ENCODE assay signal across 21 mouse cellular contexts in the genomic region with DNA sequence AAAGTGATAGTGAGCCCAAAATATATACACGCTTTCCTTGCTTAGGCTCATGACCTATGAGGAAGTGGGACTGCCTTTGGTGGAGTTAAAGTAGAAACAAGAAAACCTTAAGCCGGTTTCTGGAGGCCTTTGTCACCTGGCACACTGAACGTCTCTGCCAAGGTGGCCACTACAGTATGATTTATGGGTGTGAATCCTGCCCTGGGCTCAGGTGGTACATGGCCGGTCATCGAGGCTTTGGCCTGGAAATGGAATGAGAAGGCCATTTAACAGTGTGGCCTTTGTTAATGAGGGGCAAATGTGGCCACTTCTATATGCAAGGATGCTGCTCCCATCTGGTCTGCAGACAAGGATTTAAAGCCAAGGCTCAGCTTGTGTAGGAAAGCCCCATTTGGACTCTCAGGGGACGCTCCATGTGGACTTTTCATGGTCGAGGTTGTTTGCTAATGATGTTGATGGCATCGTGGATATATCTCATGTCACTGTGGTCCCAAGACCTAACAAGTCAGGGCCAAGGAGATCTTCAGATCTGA. TPM values are rescaled to one million over a fixed set of nuclear protein-coding genes. Genes with fewer than 3 reads are reported as not detected.
DNase-seq lines count a peak whose midpoint lies in the region; ATAC-seq and TF ChIP-seq lines count a peak whose summit lies in the region.
"Had no signal": no experiment of that assay in that cellular context is flagged by ENCODE, and none has a peak within 500 bp of the region (broad histone marks: within the 10 kb centered on the region; RNA-seq: fewer than 3 reads in every experiment).

No protein-coding gene starts in this region.

- no peak for TF ChIP-seq CTCF in lung, embryonic 14.5 days (IDR thresholded peaks at IDR 0.05; ENCODE audit: low read depth)
- TF ChIP-seq CTCF in intestine, postnatal 0 days (IDR thresholded peaks at IDR 0.05; ENCODE audit: low read depth) = no peak

- H3K4me1 ChIP-seq in lung, embryonic 14.5 days (ENCODE audit: insufficient read depth) = peaks cover 17% of the 10 kb centered on the region; the same call in 1 of the 2 replicates
- H3K4me1 ChIP-seq in neural tube, embryonic 12.5 days = no peaks in the 10 kb centered on the region
- no peaks in the 10 kb centered on the region for H3K4me1 ChIP-seq in intestine, postnatal 0 days (replicated peaks; ENCODE audit: control insufficient read depth, insufficient read depth, low read length)

- peak; percentile 36 for ATAC-seq in lung, embryonic 14.5 days (ENCODE audit: insufficient read depth)
- peak; percentile 35; the same call in 1 of the 2 replicates for ATAC-seq in granulocyte monocyte progenitor cell, adult 5-6 weeks (replicated peaks; ENCODE audit: poor library complexity, severe bottlenecking)
- peak; percentile 61 for ATAC-seq in neural tube, embryonic 12.5 days (ENCODE audit: low FRiP score, low read depth)
- no peak for ATAC-seq in intestine, postnatal 0 days
- ATAC-seq: forebrain, embryonic 15.5 days; midbrain, embryonic 13.5 days had no signal

- H3K27me3 ChIP-seq in lung, embryonic 14.5 days (ENCODE audit: insufficient read depth, low read length) = no peaks in the 10 kb centered on the region
- no peaks in the 10 kb centered on the region for H3K27me3 ChIP-seq in neural tube, embryonic 12.5 days (replicated peaks)
- H3K27me3 ChIP-seq in intestine, postnatal 0 days (replicated peaks; ENCODE audit: control insufficient read depth, insufficient read depth, low read length) = no peaks in the 10 kb centered on the region
- H3K27me3 ChIP-seq: forebrain, embryonic 15.5 days; hindbrain, embryonic 15.5 days; midbrain, embryonic 13.5 days had no signal

- H3K4me2 ChIP-seq in lung, embryonic 14.5 days = no peak overlapping the region
- no peak overlapping the region for H3K4me2 ChIP-seq in neural tube, embryonic 12.5 days (replicated peaks)
- no peak overlapping the region for H3K4me2 ChIP-seq in intestine, postnatal 0 days (replicated peaks; ENCODE audit: low read depth)
- H3K4me2 ChIP-seq: embryonic facial prominence, embryonic 13.5 days; forebrain, embryonic 15.5 days; hindbrain, embryonic 15.5 days; liver, embryonic 11.5 days; midbrain, embryonic 13.5 days had no signal

- 57% methylated on average over 8 of the region's 8 CpGs for WGBS in lung, embryonic 14.5 days
- WGBS in neural tube, embryonic 12.5 days = 48% methylated on average over 8 of the region's 8 CpGs
- 74% methylated on average over 8 of the region's 8 CpGs for WGBS in intestine, postnatal 0 days

- no peaks in the 10 kb centered on the region for H3K9me3 ChIP-seq in lung, embryonic 14.5 days (ENCODE audit: low read depth, low read length)
- no peaks in the 10 kb centered on the region for H3K9me3 ChIP-seq in neural tube, embryonic 12.5 days
- H3K9me3 ChIP-seq in intestine, postnatal 0 days (ENCODE audit: control insufficient read depth) = no peaks in the 10 kb centered on the region
- H3K9me3 ChIP-seq: embryonic facial prominence, embryonic 13.5 days; forebrain, embryonic 15.5 days; hindbrain, embryonic 15.5 days; midbrain, embryonic 13.5 days had no signal

- H3K4me3 ChIP-seq in lung, embryonic 14.5 days (ENCODE audit: low read depth, low read length) = no peak overlapping the region
- no peak overlapping the region for H3K4me3 ChIP-seq in neural tube, embryonic 12.5 days
- no peak overlapping the region for H3K4me3 ChIP-seq in intestine, postnatal 0 days (ENCODE audit: low read depth, low read length)
- H3K4me3 ChIP-seq: embryonic facial prominence, embryonic 13.5 days; forebrain, embryonic 15.5 days; hindbrain, embryonic 15.5 days; midbrain, embryonic 13.5 days had no signal

- no peak overlapping the region for H3K27ac ChIP-seq in lung, embryonic 14.5 days (ENCODE audit: low read depth)
- H3K27ac ChIP-seq in neural tube, embryonic 12.5 days = no peak overlapping the region
- no peak overlapping the region for H3K27ac ChIP-seq in intestine, postnatal 0 days (ENCODE audit: low read depth, low read length)
- H3K27ac ChIP-seq: embryonic facial prominence, embryonic 13.5 days; forebrain, embryonic 15.5 days; hindbrain, embryonic 15.5 days; macrophage; midbrain, embryonic 13.5 days had no signal

- no peaks in the 10 kb centered on the region for H3K36me3 ChIP-seq in lung, embryonic 14.5 days (ENCODE audit: insufficient read depth)
- no peaks in the 10 kb centered on the region for H3K36me3 ChIP-seq in neural tube, embryonic 12.5 days
- no peaks in the 10 kb centered on the region for H3K36me3 ChIP-seq in intestine, postnatal 0 days (ENCODE audit: control insufficient read depth, insufficient read depth)
- H3K36me3 ChIP-seq: embryonic facial prominence, embryonic 13.5 days; forebrain, embryonic 15.5 days; hindbrain, embryonic 15.5 days; midbrain, embryonic 13.5 days had no signal

- DNase-seq in cerebellum, postnatal 10 days = peak; percentile 54 to 68
- no peak for DNase-seq in cerebellum, adult 18-20 months
- no peak for DNase-seq in lung, embryonic 14.5 days
- DNase-seq in lung, postnatal 36 days = no peak
- no peak for DNase-seq in left cerebral cortex, adult 18-20 months (ENCODE audit: low spot score in 2 of 2)
- DNase-seq: adrenal gland, postnatal 25 days; cerebellum, adult 11 months; gastrocnemius, postnatal 25 days; kidney, adult 11 months; lung, adult 18-20 months; thymus, postnatal 25 days had no signal

- no peak overlapping the region for H3K9ac ChIP-seq in lung, embryonic 14.5 days
- H3K9ac ChIP-seq in neural tube, embryonic 12.5 days = no peak overlapping the region
- H3K9ac ChIP-seq in intestine, postnatal 0 days (ENCODE audit: low read depth, low read length) = no peak overlapping the region
- H3K9ac ChIP-seq: embryonic facial prominence, embryonic 13.5 days; forebrain, embryonic 15.5 days; hindbrain, embryonic 15.5 days; midbrain, embryonic 13.5 days had no signal

RNA-seq across cellular contexts. Expression of gene Peli2, which starts 33.3 kb away (rescaled TPM):
- polyA plus RNA-seq in lung, embryonic 14.5 days (2014; fragmentation: Nextera tagmentation; extraction: Ambion mirVana) = 16.0 and 16.5 TPM in 2 replicates
- 8.7 and 13.1 TPM in 2 replicates for total RNA-seq in granulocyte monocyte progenitor cell, adult 5-6 weeks (2014; fragmentation: Nextera tagmentation)
- total RNA-seq in granulocyte monocyte progenitor cell, adult 5-6 weeks (2017) = 6.3 and 9.9 TPM in 2 replicates
- polyA plus RNA-seq in neural tube, embryonic 12.5 days (2016; fragmentation: Nextera tagmentation; extraction: Ambion mirVana) = 17.1 and 17.4 TPM in 2 replicates
- 2.0 and 2.1 TPM in 2 replicates for polyA plus RNA-seq in intestine, postnatal 0 days (2015; fragmentation: Nextera tagmentation; extraction: Ambion mirVana)
- 10 to 100 TPM; 12.7 to 20.8 TPM for total RNA-seq in left cerebral cortex, adult 18-20 months (2021)
- total RNA-seq: MEL had no signal

Comparison
In these comparisons a context has a peak if more than half of its experiments do, and no peak if none do; other contexts are left out.
1. DNase-seq: peak in cerebellum, postnatal 10 days (2 of 2); none in cerebellum, adult 18-20 months (0 of 2), lung, embryonic 14.5 days (single experiment), lung, postnatal 36 days (single experiment) and left cerebral cortex, adult 18-20 months (0 of 2).